Mouse (Mus musculus): ENCODE results near the gene Phospho2.

DNA sequence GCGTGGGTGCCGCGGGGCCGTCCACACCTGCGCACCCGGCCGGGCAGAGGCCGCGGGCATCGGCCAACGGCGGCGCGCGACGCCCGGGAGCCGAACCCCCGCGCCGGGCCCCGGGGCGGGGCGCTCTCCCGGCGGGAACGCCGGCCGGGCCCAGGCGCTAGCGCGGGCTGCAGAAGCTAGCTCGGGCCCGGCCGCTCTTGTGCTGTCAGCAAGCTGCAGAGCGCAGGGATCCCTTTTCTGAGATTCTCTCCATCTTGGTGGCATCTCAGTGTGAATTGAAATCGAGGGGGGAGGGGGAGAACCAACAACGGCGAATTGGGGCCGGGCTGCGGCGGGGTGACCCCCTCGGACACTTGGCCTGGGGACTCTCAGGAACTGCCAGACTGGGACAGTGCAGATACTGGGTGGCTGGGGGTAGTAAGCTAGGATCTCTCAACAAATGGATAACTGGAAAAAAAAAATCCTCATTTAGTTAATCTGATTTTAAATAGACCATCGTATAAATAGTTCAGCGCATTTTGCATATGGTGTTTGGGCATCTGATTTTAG, 33.8 kb downstream of the Phospho2 start:
- TF ChIP-seq CTCF (IDR thresholded peaks at IDR 0.05; ENCODE audit: insufficient read depth, low read depth, low read length) (no peak), POLR2A (IDR thresholded peaks at IDR 0.05; ENCODE audit: insufficient read depth, low read depth, low read length) (peak; percentile 24; the same call in 1 of the 2 replicates)
